Mouse (Mus musculus) right cerebral cortex, postnatal 4 days (tissue): ENCODE measurements around the gene Mycbp2.

Source experiments
- DNase-seq: peaks from one replicate; pipeline ENCODE4 v3.0.0-alpha.2; 2022

Mycbp2 gene

DNA sequence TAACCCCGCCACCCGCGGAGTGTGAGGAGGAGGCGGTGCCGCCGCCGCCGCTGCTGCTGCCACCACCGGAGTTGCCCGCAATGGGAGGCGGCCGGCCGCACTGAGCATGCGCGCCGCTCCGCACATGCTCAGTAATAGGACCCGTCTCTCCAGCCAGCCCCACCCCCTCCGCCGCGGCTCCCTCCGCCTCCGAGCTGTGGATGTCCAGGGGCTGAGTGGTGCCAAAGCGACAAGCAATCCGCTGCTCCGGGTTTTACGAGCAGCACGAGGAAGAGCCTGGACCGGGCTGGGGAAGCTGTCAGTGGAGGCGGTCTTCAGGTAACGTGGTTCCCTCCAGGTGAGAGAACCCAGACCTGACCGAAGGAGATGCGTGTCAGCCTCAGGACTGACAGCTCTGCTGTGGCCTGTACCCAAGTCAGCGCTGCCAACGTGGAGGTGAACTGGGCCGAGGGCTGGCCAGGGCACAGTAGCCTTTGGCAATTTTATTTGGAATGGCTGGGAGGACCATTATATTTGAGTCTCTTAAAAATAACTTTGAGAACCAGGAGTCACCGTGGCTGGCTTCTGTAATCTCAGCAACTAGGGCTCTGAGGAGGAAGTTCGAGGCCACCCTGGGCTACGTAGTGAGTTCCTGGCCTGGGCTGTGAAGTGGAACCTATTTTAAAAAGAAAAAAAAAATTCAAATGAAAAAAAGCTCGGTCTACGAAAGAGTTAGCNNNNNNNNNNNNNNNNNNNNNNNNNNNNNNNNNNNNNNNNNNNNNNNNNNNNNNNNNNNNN, at the start of gene Mycbp2:
Mycbp2 (minus strand) TSS at position 86 of the 777 bp plus-strand sequence.
- DNase-seq = peak; percentile 99

- DNase-seq = no peak
These were observed 45.8 kb upstream of the Mycbp2 start for GRCm38 (mm10) chr14:103392391-103392790.

GRCm38 (mm10) chr14:103387431-103387830, 40.8 kb upstream of the Mycbp2 start:
- DNase-seq = no peak

GRCm38 (mm10) chr14:103386871-103387270, 40.3 kb upstream of the Mycbp2 start:
- DNase-seq = no peak

DNA sequence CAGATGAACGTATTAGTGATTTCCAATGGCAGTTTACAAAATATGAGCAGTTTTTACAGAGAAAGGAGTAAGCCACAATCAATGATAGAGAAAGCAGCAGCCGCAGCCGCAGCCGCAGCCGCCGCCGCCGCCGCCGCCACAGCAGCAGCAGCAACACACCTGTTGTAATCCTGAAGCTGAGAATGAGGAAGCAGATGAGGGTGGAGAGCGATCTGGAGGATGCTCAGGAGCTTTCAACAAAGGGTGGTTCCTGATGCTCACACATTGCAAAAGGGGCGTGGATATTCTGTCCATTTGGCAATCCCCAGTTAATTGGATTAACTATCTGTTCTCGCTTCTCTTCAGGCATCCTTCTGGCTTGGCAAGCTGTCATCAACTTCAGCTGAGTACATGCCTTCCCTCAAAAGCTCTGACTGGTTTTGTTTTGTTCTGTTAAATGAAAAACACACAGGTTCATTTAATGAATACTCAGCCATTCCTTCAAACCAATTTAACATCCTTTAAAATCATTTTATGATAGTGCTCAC, 38.5 kb upstream of the Mycbp2 start:
- DNase-seq = no peak

- DNase-seq = no peak
These were observed 32.1 kb upstream of the Mycbp2 start for GRCm38 (mm10) chr14:103378703-103379102.

- no peak for DNase-seq
These were observed 30.2 kb upstream of the Mycbp2 start for GRCm38 (mm10) chr14:103376765-103377164.

GRCm38 (mm10) chr14:103375523-103375922, 28.9 kb upstream of the Mycbp2 start:
- no peak for DNase-seq

GRCm38 (mm10) chr14:103363199-103363598, 16.6 kb upstream of the Mycbp2 start:
- DNase-seq = no peak

GRCm38 (mm10) chr14:103356066-103356465, 9.5 kb upstream of the Mycbp2 start:
- no peak for DNase-seq

DNA sequence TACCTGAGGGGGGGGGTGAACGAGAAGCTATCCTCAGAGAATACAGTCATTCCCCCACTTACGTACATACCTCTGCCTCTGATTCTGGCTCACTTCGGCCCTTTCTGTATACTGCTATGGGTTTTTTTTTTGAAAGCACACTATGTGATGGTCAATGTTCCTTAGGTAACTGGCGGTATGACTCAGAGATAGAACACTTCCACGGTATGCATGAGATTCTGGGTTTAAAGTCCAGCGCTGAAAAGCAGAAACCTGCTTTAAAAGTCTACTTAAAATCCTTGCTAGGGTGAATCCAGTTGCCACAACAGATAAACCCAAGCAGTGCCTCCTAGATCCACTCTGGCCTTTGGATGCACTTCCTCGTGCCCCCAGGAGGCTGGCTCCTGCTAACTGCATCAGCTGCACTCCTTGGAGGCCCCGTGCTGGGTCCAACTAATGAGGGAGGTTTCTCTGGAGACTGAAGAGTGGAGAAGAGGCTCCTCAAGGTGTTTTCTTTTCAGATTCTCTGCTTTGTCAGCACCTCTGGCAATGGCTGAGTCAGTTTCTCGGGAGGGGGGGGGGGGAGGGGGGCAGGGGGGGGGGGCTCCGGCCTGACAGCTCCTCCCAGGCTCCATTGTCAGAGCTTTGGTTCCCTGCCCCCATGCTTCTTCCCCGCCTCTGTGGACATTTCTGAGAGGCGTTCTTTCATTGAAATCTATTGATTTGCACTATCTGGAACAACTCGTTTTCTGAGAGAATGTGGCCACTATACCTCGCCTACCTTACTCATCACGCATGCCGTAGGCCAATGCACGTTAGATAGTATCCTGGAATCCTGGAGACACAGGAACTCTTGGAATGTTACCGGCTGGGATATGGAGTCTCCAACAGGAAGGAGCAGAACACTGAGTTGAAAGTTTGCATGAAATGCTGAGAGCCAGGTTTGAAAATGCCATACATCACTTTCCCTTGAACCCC, 8.1 kb upstream of the Mycbp2 start:
- DNase-seq = no peak

DNA sequence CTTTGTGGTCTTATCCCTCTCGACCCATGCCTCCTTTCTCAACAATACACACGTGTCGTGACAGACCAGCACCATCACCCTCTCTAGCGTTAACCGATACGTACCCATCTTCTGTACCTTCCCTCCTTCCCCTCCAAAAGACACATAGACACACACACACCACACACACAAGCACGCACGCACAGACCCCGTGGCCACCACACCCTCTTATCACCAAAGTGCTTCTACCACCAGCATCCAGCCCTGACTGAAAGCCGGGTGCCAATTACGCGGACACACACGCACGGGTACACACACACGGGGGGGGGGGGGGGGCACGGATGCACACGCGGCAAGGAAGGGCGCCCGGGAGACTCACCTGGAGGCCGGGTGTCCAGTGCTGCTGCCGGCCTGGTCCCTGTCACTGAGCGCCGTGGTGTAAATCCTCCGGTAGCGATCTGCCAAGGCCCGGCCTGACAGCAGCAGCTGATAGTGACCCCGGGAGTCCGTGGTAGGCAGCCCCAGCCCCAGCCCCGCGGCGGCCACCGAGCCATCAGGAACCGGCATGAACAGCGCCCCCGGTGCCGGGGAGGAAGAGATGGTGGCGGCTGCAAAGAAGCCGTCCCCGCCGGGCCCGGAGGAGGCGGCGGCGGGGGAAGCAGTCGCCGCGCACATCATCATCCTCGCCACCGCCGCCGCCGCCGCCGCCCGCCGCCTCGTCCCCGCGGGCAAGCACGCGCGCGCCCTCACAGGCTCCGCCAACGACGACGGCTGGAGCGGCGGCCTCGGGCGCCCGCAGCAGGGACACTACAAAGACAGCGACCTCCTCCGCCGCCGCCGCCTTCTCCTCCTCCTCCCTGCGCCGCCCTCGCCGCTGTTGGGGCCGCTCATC, 521 bp downstream of the Mycbp2 start:
- DNase-seq = peak; percentile 71

- no peak for DNase-seq
These were observed 1.1 kb downstream of the Mycbp2 start for GRCm38 (mm10) chr14:103345486-103345857.

DNA sequence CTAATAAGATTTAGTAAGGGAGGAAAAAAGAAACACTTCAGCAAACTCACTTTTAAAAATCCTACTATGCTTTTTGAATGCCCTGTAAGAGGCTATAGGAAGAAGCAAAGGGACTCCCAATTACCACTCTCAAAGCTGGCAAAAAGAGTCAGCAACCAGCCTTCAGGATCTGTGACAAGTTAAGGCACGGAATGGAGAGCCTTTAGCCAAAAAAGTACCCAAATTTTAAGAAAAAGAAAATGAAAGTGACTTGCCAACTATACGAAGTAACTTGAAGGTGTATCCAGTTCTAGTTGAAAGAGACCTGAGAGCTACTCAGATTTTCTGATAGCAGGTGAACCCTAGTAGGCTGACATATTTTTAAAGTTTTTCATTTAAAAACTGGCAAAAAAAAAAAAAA, 1.6 kb downstream of the Mycbp2 start:
- no peak for DNase-seq

DNA sequence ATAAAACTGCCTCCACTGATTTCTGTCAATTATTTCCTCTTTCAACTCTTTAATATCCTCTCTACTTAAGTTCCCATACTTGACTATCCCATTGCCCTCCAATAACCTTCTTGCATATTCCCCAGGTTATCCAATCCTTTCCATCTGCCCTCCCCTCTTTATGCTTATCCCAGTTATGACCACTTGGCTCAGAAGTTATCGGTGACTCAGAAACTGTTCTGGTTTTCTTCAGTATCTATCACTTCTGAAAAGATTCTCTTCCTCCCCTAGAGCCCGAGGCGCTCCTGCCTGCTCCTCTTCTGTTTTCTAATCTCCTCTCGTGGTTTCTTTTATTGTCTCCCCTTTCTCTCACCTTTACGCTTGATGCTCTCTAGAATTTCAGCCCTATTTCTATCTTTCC, 2.8 kb downstream of the Mycbp2 start:
- no peak for DNase-seq

DNA sequence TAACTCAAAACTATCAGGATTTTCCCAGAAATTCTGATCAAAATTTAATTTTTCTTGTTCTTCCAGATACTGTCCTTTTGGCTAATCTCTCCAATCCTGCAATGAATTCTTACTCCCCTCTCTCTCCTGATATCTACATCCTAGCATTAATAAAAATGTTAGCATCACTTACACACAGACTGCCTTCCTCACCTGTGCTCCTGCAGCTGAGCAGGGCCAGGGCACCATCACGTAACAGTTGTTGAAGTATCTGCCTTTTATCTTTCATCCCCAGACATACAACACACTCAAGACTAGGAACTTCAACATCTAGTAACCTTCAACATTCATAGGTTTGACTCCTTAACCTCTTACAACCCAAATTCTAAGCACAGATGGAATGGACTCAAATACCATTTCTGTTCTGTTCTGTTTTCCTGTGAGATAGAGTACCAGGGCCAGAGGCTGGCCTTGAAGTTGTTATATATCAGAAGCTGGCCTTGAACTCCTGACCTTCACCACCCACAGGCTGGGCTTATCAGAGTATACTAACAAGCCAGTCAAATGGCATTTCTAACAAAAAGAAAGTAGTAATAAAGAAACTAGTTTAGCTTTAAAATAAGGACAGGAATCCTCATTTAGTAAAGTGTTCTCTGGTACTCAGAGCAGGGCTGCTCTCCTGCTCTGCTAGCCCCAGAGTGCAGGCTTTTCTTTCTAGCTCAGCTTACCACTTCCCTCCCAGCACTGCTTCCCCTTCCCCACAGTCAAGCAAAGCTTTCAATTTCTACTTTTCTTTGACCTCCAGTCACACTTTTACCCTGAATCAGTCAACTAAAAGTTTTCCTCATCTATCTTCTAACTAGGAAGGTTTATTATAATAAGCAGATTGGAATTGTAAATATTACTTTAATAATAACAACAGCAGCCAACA, 5.0 kb downstream of the Mycbp2 start:
- DNase-seq = no peak

DNA sequence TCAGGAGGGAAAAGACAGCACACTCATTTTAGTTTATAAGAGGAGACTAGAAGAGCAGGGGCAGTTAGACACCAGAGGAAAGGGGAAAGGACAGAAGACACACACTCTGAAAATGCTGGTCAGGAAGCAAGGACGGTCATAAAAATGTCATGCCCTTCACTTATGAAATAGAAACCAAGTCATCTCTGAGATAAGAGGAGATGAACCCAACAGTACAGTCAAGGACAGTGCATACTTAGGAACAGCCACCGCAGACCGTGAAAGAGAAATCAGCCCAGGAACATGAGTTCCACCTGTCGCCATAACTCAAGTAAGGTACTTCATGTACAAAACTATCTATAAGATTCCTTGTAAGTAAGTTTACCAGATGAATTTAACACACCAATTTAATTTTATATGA, 33.7 kb downstream of the Mycbp2 start:
- DNase-seq = no peak

DNA sequence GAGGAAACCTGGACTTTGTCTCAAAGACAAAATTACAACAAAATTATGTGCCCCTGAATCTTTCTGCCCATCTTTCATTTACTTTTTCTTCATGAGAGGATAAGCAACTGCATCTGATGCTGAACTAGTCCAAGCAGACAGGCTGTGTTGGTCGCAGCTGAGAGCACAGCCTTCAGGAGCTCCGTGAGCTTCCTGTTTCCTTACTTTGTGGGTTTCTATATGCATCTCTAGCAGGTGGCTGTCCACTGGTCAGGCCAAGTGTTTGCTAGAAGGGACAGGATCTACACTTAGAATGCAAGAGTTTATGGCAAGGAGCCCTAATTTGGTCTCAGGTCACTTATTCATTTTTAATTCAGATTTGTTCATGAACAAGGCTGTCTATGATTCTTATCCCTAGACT, 50.4 kb downstream of the Mycbp2 start:
- no peak for DNase-seq

DNA sequence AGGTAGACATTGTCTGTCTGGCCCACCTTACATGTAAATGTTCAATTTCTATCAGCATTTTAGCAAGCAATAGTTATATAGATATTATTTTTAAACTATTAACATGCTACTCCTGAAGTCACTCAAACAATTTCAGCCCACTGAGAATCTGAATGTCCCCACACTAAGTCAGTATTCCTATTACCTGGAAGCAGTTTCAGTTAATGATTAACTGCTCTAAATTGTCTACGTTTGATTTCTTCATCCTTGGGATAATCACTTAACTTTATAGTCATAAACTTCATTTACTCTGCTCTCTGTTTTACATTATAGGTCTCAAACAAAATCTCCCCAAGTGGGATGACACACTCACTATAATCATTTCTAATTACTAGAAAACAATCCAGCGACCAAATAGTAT, 60.0 kb downstream of the Mycbp2 start:
- DNase-seq = no peak

DNA sequence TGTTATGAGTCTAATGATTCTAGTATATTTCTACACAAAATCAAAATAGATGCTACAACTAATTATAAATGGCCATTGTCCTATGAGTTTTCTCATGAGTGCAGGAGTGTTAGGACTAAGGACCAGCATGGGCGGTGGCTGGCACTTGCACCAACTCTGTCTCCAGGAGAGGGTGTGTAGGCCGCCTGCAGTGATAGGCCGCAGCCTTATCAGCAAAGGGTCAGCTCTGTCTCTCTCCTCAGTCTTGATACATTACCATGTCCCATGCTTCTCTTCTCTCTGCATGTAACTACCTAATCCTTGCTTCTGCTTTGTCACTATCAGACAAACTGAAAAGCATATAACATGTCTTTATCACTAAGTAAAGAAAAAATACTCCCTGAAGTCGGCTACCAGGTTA, 69.9 kb downstream of the Mycbp2 start:
- DNase-seq = no peak

- no peak for DNase-seq
These were observed 86.2 kb downstream of the Mycbp2 start for GRCm38 (mm10) chr14:103260437-103260836.

- no peak for DNase-seq
These were observed 87.9 kb downstream of the Mycbp2 start for GRCm38 (mm10) chr14:103258745-103259144.
